Mouse (Mus musculus) thymus, adult 2 months (tissue): ENCODE results near the gene Rsad1.

ENCODE experiments used
- CTCF ChIP-seq: fragments of 200-500 bp; IDR thresholded peaks from 2 replicates; pipeline ENCODE4 v1.5.1; 2012; ENCODE audit warnings: mild to moderate bottlenecking, control low read depth, low read length, moderate library complexity, borderline replicate concordance; ENCODE audit not compliant: control insufficient read depth, poor library complexity, insufficient read depth; ENCODE audit errors: extremely low read depth
- POLR2A ChIP-seq: fragments of 200-500 bp; IDR thresholded peaks from 2 replicates; pipeline ENCODE4 v1.6.1; 2012; ENCODE audit warnings: mild to moderate bottlenecking, low read length, control low read depth, moderate library complexity; ENCODE audit not compliant: control insufficient read depth, poor library complexity, insufficient read depth; ENCODE audit errors: extremely low read depth

DNA sequence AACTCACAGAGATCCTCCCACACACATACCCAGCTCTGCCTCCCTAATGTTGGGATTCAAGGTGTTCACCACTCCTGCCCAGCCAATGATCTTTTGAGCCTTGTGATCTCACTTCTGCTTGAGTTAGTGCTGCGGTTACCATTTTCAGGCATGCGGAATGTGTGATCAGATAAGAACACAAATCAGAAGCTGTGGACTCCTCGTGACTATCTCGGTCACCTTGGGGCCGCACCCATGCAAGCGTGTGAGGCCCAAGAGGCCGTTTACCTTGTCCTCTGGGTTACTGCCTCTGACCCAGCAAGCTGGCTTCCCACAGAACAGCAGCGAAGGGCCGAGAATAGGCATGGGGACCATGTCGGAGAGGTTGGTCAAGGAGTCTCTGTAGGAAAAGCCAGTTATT lies 40.1 kb downstream of the Rsad1 start:
- TF ChIP-seq POLR2A (no peak), CTCF (no peak)
